Mouse (Mus musculus): ENCODE measurements around the gene C1qtnf9.

DNA sequence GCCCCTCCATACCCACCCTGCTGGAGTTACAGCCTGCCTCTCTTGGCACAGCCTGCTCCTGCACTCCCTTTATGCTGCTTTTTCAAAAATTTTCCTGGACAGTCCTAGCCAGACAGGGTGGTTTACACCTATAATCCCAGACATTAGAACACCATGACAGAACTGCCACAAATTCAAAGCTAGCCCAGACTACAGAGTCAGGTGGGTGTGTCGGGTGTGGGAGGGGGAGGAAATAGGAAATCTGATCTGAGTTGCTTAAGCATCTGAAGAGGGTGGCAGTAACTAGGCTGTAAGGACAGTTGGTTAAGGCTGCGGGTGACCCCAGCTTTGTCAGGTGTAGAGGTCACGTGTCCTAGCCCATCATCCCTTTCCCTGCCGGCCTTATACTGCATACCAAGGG lies 40.8 kb upstream of the C1qtnf9 start:
- TF ChIP-seq CTCF (IDR thresholded peaks at IDR 0.05; ENCODE audit: low read depth) (no peak), EP300 (optimal IDR thresholded peaks at IDR 0.05) (no peak)

Data from stomach, postnatal 0 days (tissue).